Mouse (Mus musculus) midbrain, embryonic 13.5 days (tissue): ENCODE data around the gene Fads1. TPM values are rescaled to one million over a fixed set of nuclear protein-coding genes. Genes with fewer than 3 reads are reported as not detected.
"Not testable (repeated sequence)": the region's sequence is repeated elsewhere in the genome, so short reads cannot be mapped to it uniquely, and the experiment has no call there.

Source experiments
- ATAC-seq: fragments of 200-750 bp; cut with Nextera tagmentation; 2 replicates; pipeline ENCODE4 v1.8.0; 2017; ENCODE audit warnings: mild to moderate bottlenecking, moderate TSS enrichment, moderate library complexity
- H3K27ac ChIP-seq: fragments of 300-500 bp; sonication (generic); 2 replicates; pipeline ENCODE4 v1.5.1; 2015; ENCODE audit warnings: inconsistent platforms, mild to moderate bottlenecking, moderate library complexity
- H3K27me3 ChIP-seq: fragments of 300-500 bp; sonication (generic); 2 replicates; pipeline ENCODE4 v1.6.1; 2015; ENCODE audit warnings: mild to moderate bottlenecking, inconsistent platforms
- H3K36me3 ChIP-seq: fragments of 300-500 bp; sonication (generic); 2 replicates; pipeline ENCODE4 v1.6.1; 2015; ENCODE audit warnings: mild to moderate bottlenecking, inconsistent platforms
- H3K4me1 ChIP-seq: fragments of 300-500 bp; sonication (generic); replicated peaks from 2 replicates; pipeline ENCODE4 v1.6.1; 2015; ENCODE audit warnings: inconsistent platforms
- H3K4me2 ChIP-seq: fragments of 300-500 bp; sonication (generic); replicated peaks from 2 replicates; pipeline ENCODE4 v1.6.1; 2015; ENCODE audit warnings: moderate library complexity, mild to moderate bottlenecking, inconsistent platforms
- H3K4me3 ChIP-seq: fragments of 300-500 bp; sonication (generic); replicated peaks from 2 replicates; pipeline ENCODE4 v1.5.1; 2015; ENCODE audit warnings: mild to moderate bottlenecking, inconsistent platforms
- H3K9ac ChIP-seq: fragments of 300-500 bp; sonication (generic); replicated peaks from 2 replicates; pipeline ENCODE4 v1.6.1; 2015; ENCODE audit warnings: mild to moderate bottlenecking, inconsistent platforms
- H3K9me3 ChIP-seq: fragments of 300-500 bp; sonication (generic); 2 replicates; pipeline ENCODE4 v1.6.1; 2016; ENCODE audit warnings: mild to moderate bottlenecking, inconsistent platforms
- WGBS: fragments of 180-500 bp; shearing (Covaris S2); methylation state at CpG from one replicate; pipeline ENCODE4 v1.1.7; 2015; 5-methylcytosine and 5-hydroxymethylcytosine counted together
- polyA plus RNA-seq: library from polyadenylated mRNA; unstranded; fragments of >200 nt; fragmentation: Nextera tagmentation; extraction: Ambion mirVana; gene quantifications from 2 replicates; pipeline ENCODE4 v1.2.1, GENCODE M21; 2015

Fads1 gene
- polyA plus RNA-seq, 1 experiment from 2014 or later: 173 TPM

DNA sequence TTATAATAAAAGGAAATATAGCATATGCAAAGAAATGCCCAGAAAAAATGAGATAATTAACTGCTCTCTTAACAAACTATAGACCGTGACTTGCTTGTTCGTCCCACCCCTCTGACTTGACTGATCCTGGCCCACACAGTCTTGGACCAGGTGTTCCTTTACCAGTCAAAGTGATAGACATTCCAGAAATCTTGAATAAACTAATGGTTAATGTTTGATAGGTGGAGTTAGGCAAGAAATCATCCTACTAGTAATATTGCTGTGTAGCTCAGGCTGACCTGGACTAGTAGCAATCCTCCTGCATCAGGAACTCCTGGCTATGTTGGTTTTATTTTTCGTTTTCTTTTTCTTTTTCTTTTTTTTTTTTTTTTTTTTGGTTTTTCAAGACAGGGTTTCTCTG, 14.2 kb upstream of the Fads1 start:
- Histone ChIP-seq H3K4me1 (no peaks in the 10 kb centered on the region), H3K9ac (no peak overlapping the region), H3K27me3 (no peaks in the 10 kb centered on the region), H3K9me3 (no peaks in the 10 kb centered on the region), H3K4me3 (no peak overlapping the region), H3K36me3 (no peaks in the 10 kb centered on the region), H3K27ac (no peak overlapping the region), H3K4me2 (no peak overlapping the region)
- 86% methylated on average over 3 of the region's 3 CpGs for WGBS
- no peak for ATAC-seq

DNA sequence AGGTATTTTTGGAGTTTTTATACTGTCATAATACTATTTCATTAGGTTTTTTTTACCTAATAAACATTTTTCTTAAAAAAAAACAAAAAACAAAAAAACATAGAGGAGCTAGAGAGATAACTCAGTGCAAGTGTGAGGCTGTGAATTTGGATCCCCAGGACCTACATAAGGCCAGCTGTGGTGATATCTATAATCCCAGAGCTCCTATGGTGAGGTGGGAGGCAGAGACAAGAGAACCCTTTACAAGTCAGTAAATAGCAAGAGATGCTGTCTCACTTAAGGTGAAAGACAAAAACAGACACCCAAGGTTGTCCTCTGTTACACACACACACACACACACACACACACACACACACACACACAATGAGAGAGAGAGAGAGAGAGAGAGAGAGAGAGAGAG, 13.5 kb upstream of the Fads1 start:
- Histone ChIP-seq H3K4me3 (no peak overlapping the region), H3K27me3 (no peaks in the 10 kb centered on the region), H3K4me2 (no peak overlapping the region), H3K9ac (no peak overlapping the region), H3K36me3 (no peaks in the 10 kb centered on the region), H3K27ac (no peak overlapping the region), H3K9me3 (no peaks in the 10 kb centered on the region), H3K4me1 (no peaks in the 10 kb centered on the region)
- ATAC-seq: no peak

DNA sequence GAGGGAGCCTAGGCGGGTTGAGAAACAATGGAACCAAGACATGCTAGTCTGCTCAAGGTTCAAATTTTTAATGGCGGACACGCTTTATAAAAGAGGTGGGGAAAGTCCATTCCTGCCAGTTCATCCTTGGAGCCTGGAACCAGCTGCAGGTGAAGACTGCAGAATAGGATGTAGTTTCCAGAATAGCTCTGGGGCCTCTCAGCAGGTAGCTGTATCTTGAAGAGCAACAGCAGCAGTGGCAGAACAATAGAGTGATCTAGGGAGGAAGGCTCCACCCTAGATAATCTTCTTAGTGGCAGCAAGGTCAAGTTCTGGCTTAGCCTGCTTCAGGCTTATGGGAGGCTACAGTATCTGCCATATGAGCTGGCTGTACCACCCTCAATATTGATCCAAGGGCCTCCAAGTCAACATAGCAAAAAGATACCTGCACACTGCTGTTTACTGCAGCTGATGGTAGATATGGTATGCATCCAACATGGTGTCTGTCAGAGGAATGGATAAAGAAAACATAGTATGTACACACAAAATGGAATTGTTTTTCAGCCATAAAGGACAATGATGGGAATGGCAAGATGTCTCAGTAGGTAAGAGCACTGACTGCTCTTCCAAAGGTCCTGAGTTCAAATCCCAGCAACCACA, 12.9 kb upstream of the Fads1 start:
- not testable (repeated sequence) for H3K27me3 ChIP-seq, ATAC-seq, H3K36me3 ChIP-seq, H3K4me1 ChIP-seq, H3K27ac ChIP-seq, H3K9me3 ChIP-seq, H3K9ac ChIP-seq, H3K4me2 ChIP-seq, H3K4me3 ChIP-seq
- WGBS: 79% methylated on average over 3 of the region's 3 CpGs

DNA sequence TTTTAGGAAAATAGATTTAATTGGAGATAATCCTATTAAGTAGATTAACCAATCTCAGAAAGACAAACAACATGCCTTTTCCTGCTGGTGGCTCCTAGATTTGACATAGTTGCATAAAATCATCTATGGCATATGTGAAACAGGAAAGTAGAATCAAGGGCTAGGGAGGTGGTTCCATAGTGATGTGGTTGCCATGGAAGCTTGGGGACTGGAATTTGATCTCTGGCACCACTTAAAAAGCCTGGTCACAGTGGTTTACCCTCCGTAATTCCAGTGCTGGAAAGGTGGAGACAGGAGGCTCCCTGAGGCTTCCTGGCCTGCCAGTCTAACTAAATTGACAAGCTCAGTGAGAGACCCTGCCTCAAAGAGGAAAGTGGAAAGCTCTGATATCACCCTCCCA, 12.2 kb upstream of the Fads1 start:
- no peaks in the 10 kb centered on the region for H3K27me3 ChIP-seq
- H3K4me3 ChIP-seq: no peak overlapping the region
- H3K9me3 ChIP-seq: no peaks in the 10 kb centered on the region
- no peak for ATAC-seq
- H3K4me2 ChIP-seq: no peak overlapping the region
- H3K4me1 ChIP-seq: no peaks in the 10 kb centered on the region
- H3K9ac ChIP-seq: no peak overlapping the region
- no peak overlapping the region for H3K27ac ChIP-seq
- H3K36me3 ChIP-seq: no peaks in the 10 kb centered on the region
- WGBS: 19% methylated on average over 1 of the region's 1 CpGs

DNA sequence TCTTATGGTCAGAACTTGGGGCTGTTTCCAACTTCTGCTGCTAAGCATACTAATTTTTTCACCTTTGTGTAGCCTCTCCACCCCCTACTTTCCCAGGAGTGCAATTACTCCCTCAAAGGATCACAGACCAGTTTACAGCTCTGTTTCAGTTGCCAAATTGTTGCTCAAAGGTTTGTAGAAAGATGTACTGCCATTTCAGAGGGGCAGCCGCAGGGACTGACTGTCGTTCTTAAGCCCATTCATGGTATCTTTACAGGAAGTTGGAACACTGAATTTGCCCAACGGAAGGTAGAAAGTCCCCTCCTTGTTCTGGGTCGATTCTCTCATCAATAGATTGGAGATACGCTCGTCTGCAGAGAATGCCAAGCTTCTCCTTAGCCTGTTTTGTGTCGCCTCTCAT, 11.3 kb upstream of the Fads1 start:
- H3K27me3 ChIP-seq: no peaks in the 10 kb centered on the region
- H3K36me3 ChIP-seq: no peaks in the 10 kb centered on the region
- no peak for ATAC-seq
- no peaks in the 10 kb centered on the region for H3K4me1 ChIP-seq
- H3K9ac ChIP-seq: no peak overlapping the region
- H3K4me3 ChIP-seq: no peak overlapping the region
- no peak overlapping the region for H3K27ac ChIP-seq
- 90% methylated on average over 7 of the region's 7 CpGs for WGBS
- no peaks in the 10 kb centered on the region for H3K9me3 ChIP-seq
- no peak overlapping the region for H3K4me2 ChIP-seq

DNA sequence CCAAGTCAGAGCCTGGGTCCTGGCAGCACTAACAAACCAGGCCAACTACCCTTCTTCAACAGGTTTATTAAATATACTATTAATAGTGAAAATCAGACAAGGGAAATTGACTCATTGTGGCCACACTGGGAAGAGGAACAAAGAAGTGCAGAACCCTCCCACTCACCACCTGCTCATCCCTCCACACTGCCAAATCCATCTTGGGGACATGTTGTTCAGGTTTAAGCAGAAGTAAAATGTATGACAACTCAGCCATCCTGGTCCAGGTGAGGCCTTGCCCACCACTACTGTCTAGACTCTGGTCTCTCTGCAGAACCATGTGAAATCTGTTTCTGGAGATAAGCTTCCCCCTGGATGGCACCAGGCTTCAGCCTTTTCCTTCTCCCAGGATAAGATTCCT, 10.8 kb upstream of the Fads1 start:
- H3K27ac ChIP-seq: no peak overlapping the region
- H3K4me1 ChIP-seq: no peaks in the 10 kb centered on the region
- no peak overlapping the region for H3K4me3 ChIP-seq
- H3K36me3 ChIP-seq: no peaks in the 10 kb centered on the region
- ATAC-seq: no peak
- H3K4me2 ChIP-seq: no peak overlapping the region
- H3K27me3 ChIP-seq: no peaks in the 10 kb centered on the region
- H3K9me3 ChIP-seq: no peaks in the 10 kb centered on the region
- H3K9ac ChIP-seq: no peak overlapping the region

DNA sequence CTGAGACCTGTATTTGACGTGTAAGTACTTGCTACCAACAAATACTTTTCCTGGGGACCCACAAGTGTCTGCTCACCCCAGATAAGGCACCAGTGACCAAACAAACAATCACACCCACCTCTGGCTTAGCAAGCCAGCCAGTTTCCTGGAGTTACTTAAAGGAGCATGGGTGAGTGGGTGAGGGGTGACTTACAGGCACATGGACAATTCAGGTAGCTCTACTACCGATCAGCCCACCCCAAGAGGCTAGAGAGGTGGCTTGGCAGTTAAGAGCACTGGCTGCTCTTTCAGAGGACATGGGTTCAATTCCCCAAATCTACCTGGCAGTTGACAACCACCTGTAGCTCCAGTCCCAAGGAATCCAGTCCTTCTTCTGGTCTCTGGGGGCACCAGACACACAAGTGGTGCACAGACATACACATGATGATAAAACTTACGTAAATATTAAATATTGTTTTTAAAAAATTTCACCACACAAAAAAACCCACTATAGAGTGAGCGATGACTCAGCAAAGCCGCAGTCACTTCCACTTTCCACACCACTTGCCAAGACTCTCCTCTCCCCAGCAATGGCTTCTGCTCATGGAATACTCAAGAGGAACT, 9.5 kb upstream of the Fads1 start:
- no peak overlapping the region for H3K4me3 ChIP-seq
- H3K4me1 ChIP-seq: no peaks in the 10 kb centered on the region
- 89% methylated on average over 5 of the region's 5 CpGs for WGBS
- H3K36me3 ChIP-seq: no peaks in the 10 kb centered on the region
- H3K4me2 ChIP-seq: no peak overlapping the region
- no peak overlapping the region for H3K27ac ChIP-seq
- no peak for ATAC-seq
- H3K27me3 ChIP-seq: no peaks in the 10 kb centered on the region
- no peak overlapping the region for H3K9ac ChIP-seq
- no peaks in the 10 kb centered on the region for H3K9me3 ChIP-seq

DNA sequence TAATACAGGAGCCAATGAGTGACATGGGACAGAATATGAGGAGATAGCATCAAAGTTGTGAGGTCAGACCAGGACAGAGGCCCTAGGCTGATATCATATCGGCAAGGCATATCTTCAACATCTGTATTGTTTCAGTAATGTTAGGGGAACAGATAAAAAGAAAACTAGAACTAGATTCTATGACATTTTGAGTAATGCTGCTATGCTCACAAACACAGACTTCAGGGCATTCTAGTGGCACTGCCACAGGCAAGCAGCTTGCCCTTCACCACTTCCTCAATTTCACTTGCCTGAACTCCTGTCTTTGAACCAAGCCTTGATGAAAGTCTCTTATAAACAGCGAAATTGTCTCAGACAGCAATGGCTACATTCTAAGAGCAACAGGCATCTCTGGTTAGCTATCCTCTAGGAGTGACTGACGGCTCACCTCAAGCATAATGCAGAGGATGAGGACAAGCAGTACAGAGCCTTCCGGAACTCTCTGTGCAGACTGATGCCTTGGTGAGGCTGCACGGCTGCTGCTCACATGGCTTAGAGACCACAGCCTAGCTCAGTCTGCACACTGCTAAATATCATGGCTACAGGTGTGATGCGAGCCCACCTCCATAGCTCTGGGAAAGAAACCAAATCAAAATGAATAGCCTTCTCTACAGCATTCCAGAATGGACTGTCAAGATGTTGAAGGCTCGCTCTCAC, 8.7 kb upstream of the Fads1 start:
- no peak overlapping the region for H3K9ac ChIP-seq
- no peak overlapping the region for H3K4me3 ChIP-seq
- H3K27me3 ChIP-seq: no peaks in the 10 kb centered on the region
- no peak overlapping the region for H3K27ac ChIP-seq
- no peaks in the 10 kb centered on the region for H3K9me3 ChIP-seq
- no peak for ATAC-seq
- WGBS: 93% methylated on average over 7 of the region's 7 CpGs
- H3K36me3 ChIP-seq: no peaks in the 10 kb centered on the region
- no peak overlapping the region for H3K4me2 ChIP-seq
- H3K4me1 ChIP-seq: no peaks in the 10 kb centered on the region

DNA sequence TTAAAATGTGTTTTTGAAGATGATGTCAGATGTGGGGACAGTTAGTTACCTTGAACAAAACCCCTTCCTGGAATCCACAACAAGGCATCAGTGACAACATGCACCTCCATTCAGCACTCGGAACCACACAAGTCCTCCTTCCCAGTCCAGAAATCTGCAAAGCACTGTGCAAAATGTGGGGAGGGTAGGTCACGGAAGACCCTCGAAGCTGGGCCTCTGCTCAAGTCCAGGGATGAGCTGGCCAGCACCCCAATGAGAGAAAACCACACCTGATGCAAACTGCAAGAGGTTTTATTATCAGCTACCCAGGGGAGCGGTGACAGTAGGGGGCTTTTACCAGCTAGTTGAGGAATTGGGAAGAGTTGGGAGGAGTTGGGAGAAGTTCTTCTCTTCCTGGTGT, 7.7 kb upstream of the Fads1 start:
- H3K9ac ChIP-seq: no peak overlapping the region
- no peaks in the 10 kb centered on the region for H3K27me3 ChIP-seq
- H3K4me3 ChIP-seq: no peak overlapping the region
- no peak overlapping the region for H3K27ac ChIP-seq
- H3K36me3 ChIP-seq: no peaks in the 10 kb centered on the region
- 87% methylated on average over 4 of the region's 4 CpGs for whole genome bisulfite sequencing
- H3K4me1 ChIP-seq: no peaks in the 10 kb centered on the region
- H3K4me2 ChIP-seq: no peak overlapping the region
- H3K9me3 ChIP-seq: no peaks in the 10 kb centered on the region
- no peak for ATAC-seq

DNA sequence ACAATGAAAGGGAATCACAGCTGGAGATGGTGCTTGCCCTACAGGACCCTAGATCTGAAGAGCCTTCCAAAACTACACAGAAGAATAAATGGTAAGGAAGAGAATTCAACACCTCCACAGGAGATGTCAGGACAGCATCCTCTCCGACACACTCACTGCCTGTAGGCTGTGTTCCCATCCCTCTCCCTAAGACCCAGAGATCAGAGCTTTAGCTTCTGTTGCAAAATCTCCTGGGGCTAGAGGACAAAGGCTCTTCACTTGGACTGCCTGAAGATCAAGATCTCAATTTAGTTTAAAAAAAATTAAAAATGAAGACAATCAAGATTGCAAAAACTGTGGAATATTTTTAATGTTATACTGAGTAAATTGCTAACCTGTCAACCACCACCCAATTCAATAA, 6.2 kb upstream of the Fads1 start:
- Histone ChIP-seq H3K9ac (no peak overlapping the region), H3K36me3 (no peaks in the 10 kb centered on the region), H3K4me3 (no peak overlapping the region), H3K9me3 (no peaks in the 10 kb centered on the region), H3K4me2 (no peak overlapping the region), H3K27me3 (no peaks in the 10 kb centered on the region), H3K4me1 (no peaks in the 10 kb centered on the region), H3K27ac (no peak overlapping the region)
- 71% methylated on average over 1 of the region's 1 CpGs for WGBS
- no peak for ATAC-seq

DNA sequence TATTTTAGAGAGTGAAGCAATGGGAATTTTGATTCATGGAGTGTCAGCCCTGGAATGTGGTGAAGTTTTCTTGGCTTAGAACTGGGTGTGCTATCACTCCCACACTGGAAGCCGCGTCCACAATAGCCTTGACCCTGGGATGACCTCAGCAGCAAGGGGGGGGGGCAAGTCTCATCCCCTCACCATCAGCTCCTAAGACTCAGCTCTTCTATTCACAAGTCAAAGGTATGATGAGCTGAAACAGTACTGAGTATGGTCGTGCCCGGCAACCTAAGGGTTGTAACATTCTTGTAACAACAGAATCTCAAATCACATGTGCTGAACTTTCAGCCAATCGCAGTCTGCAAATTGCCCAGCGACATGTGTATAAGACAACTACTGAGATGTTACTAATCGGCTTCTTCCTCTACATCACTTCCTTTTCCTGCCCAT, 5.7 kb upstream of the Fads1 start:
- Histone ChIP-seq H3K27ac (no peak overlapping the region), H3K9me3 (no peaks in the 10 kb centered on the region), H3K4me1 (no peaks in the 10 kb centered on the region), H3K4me2 (no peak overlapping the region), H3K9ac (no peak overlapping the region), H3K27me3 (no peaks in the 10 kb centered on the region), H3K4me3 (no peak overlapping the region), H3K36me3 (no peaks in the 10 kb centered on the region)
- ATAC-seq: no peak
- WGBS: 67% methylated on average over 7 of the region's 7 CpGs

DNA sequence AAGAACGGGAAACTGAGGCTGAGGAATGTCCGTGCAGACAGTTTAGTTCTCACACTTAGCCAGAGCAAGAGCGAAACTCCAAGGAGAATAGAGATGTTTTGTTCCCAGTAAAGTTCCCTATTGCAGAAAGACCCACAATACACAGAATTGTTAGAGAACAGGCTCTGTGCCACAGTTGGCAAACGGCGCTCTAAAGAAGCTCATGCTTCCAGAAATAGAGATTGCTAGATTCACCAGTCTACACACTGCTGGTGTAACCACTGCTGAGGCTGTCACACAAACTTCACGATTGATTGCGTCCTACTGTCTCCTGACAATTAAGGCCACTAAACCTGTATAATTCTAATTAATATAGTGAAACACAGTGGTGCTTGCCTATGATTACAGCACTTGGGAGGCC, 1.5 kb upstream of the Fads1 start:
- ATAC-seq: no peak
- H3K9ac ChIP-seq: no peak overlapping the region
- H3K4me2 ChIP-seq: no peak overlapping the region
- H3K4me3 ChIP-seq: no peak overlapping the region
- H3K27ac ChIP-seq: no peak overlapping the region
- H3K36me3 ChIP-seq: peaks cover 14% of the 10 kb centered on the region
- peaks cover 28% of the 10 kb centered on the region for H3K4me1 ChIP-seq
- no peaks in the 10 kb centered on the region for H3K27me3 ChIP-seq
- 96% methylated on average over 7 of the region's 7 CpGs for WGBS
- H3K9me3 ChIP-seq: no peaks in the 10 kb centered on the region
